Mouse (Mus musculus): Measurements from ENCODE around the gene Lyg1. TPM values are rescaled to one million over a fixed set of nuclear protein-coding genes. Genes with fewer than 3 reads are reported as not detected.

Gene Lyg1
- total and polyA plus RNA-seq, 3 experiments, result not detected

- DNase-seq, result peak; percentile 30
Observed at GRCm38 (mm10) chr1:37954786-37955185, 2.8 kb downstream of the Lyg1 start.

GRCm38 (mm10) chr1:37948906-37949305, 8.7 kb downstream of the Lyg1 start:
- DNase-seq, result no peak

DNA sequence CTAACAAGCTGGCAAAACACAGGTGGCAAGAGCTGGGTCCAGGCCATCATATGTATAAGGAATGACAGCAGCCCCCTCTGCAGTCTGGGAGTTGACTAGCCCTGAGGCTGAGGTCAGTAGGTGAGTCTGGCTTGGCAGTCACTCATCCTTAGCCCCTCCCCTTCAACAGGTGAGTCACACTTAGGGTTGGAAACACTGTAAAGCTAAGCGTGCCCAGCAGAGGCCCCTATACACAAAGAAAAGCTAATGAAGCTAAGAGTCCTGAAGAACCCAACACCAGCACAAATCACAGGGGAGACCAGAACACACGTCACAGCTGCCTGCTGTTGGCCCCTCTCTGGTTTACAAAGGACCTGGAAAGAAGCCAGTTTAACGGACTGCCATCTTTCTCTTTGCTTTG, 25.8 kb downstream of the Lyg1 start:
- DNase-seq, result peak; percentile 83

DNA sequence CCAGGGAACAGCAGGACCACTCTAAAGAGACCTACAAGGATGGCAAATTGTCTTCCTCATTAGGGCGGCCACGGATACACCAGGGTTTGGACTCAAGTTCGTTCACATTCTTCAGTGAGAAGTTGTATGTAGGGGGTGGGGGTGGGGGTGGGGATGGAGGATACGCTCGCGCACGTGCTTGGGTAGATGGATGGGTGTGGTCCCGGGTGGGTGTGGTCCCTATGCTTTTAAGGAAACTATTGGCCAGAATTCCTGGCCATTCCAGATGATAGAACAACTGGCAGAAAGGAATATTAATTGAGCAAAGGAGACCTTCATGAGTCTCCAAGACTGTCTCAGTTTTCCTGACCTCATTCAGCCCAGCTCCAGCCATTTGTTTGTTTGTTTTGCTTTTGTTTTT, 31.6 kb downstream of the Lyg1 start:
- DNase-seq, result no peak

- no peak for DNase-seq
Observed at GRCm38 (mm10) chr1:37922536-37922935, 35.0 kb downstream of the Lyg1 start.

DNA sequence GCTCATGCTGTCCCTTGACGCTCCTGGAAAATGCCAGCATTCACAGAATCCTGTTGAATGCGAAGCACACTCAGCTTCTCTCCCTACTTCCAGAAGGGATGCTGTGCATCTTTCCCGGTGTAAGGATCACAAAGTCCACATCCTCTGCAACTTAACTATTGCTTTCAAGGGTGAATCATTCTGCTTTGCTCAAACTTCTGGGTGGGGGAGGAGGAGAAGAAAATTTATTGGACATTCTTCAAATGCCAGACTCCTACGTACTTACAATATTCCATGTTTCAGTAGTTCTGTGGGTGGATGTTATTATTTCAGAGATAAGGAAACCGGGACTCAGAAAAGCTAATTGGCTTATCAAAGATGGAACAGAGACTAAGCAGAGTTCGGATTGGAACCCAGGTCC, 39.5 kb downstream of the Lyg1 start:
- DNase-seq, result no peak

- no peak for DNase-seq
Observed at GRCm38 (mm10) chr1:37917666-37918065, 39.9 kb downstream of the Lyg1 start.

GRCm38 (mm10) chr1:37916393-37916792, 41.2 kb downstream of the Lyg1 start, which contains the start of gene Lyg2:
Gene Lyg2 (minus strand): TSS chr1:37916493.
- no peak for DNase-seq

- no peak for DNase-seq
Observed at GRCm38 (mm10) chr1:37912751-37913150, 44.8 kb downstream of the Lyg1 start.

DNA sequence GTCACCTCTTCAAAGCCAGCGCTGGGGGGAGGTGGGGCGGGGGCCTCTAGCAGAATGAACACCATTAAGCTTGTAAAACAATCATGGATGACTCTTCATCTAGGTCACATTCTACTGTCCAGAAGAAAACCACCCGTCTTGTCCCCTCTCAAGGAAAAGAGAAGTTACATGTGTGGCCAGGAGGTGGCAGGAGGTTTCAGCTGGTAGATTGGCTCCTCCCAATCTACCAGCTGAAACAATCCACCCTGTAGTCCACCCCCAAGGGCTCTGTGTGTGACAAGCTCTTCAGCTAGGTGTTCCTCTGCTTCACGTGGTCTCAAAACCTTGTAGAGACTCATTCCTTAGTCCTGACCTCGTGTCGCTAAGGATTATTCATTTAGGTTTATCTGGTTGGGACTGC, 54.4 kb downstream of the Lyg1 start:
- peak; percentile 42 for DNase-seq

DNA sequence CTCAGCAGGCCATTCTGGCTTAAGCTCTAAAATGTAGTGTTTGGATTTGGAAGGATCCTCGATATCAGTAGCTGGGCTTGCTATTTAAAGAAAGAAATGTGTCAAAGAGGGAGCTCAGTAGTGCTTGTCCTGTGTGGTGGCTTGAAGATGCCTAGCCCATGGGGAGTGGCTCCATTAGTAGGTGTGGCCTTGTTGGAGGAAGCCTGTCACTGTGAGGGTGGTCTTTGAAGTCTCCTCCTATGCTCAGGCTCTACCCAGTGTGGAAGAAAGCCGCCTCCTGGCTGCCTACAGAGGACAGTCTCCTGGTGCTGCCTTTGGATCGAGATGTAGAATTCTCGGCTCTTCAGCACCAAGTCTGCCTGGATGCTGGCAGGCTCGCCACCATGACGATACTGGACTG, 57.3 kb downstream of the Lyg1 start:
- no peak for DNase-seq

DNA sequence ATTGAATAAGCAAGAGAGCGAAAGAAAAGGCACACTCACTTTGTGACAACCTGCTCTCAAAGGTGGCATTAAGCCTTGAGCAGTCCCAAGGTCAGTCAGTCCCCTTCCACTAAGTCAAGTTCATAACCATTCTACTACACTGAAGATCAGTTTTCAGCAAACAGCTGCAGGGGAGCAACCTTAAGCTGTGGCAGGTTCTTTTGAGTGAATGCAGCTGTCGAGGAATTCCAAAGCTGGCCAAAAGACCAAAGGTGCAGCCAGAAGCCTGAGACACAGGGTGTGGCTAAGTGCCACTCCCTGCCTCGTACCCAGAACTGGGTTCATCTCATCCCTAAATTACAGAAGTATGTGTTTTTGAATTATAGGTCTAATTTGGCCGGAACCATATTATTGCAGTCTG, 57.7 kb downstream of the Lyg1 start:
- no peak for DNase-seq

Other genes starting within 250 kb of the Lyg1 start
- gene 2010300C02Rik, start 237.7 kb downstream of the Lyg1 start, total RNA-seq (2021), result 1 to 10 TPM; 1.7 to 2.3 TPM
- gene 2010300C02Rik, start 237.7 kb downstream of the Lyg1 start, polyA plus RNA-seq (2012; rRNA removed), result 1.6 and 2.5 TPM in 2 replicates
- gene Tsga10, start 91.3 kb downstream of the Lyg1 start, total RNA-seq (2021), result 1 to 10 TPM; 5.4 to 5.8 TPM
- gene Tsga10, start 91.3 kb downstream of the Lyg1 start, polyA plus RNA-seq (2012; rRNA removed), result 0.06 and 0.15 TPM in 2 replicates
- gene Lipt1, start 86.0 kb downstream of the Lyg1 start, total RNA-seq (2021), result 10 to 100 TPM; 13.4 to 22.6 TPM
- 1.3 TPM in 2 replicates for gene Lipt1, start 86.0 kb downstream of the Lyg1 start, polyA plus RNA-seq (2012; rRNA removed)
- 1 to 10 TPM; 8.4 to 9.8 TPM for gene Mitd1, start 67.3 kb downstream of the Lyg1 start, total RNA-seq (2021)
- 1.1 and 2.0 TPM in 2 replicates for gene Mitd1, start 67.3 kb downstream of the Lyg1 start, polyA plus RNA-seq (2012; rRNA removed)
- 100 to 1,000 TPM; 215 to 228 TPM for gene Mrpl30, start 67.3 kb downstream of the Lyg1 start, total RNA-seq (2021)
- 46.2 and 56.0 TPM in 2 replicates for gene Mrpl30, start 67.3 kb downstream of the Lyg1 start, polyA plus RNA-seq (2012; rRNA removed)
- gene Lyg2, start 41.3 kb downstream of the Lyg1 start, total RNA-seq (2021), result not detected
- not detected in 2 replicates for gene Lyg2, start 41.3 kb downstream of the Lyg1 start, polyA plus RNA-seq (2012; rRNA removed)
- gene Txndc9, start 40.1 kb upstream of the Lyg1 start, total RNA-seq (2021), result 10 to 100 TPM; 67.1 to 84.1 TPM
- 2.3 and 2.8 TPM in 2 replicates for gene Txndc9, start 40.1 kb upstream of the Lyg1 start, polyA plus RNA-seq (2012; rRNA removed)
- 10 to 100 TPM; 43.0 to 48.3 TPM for gene Eif5b, start 40.3 kb upstream of the Lyg1 start, total RNA-seq (2021)
- gene Eif5b, start 40.3 kb upstream of the Lyg1 start, polyA plus RNA-seq (2012; rRNA removed), result 1.1 and 1.5 TPM in 2 replicates
- 10 to 100 TPM; 18.5 to 20.0 TPM for gene Rev1, start 172.0 kb upstream of the Lyg1 start, total RNA-seq (2021)
- 6.6 and 6.7 TPM in 2 replicates for gene Rev1, start 172.0 kb upstream of the Lyg1 start, polyA plus RNA-seq (2012; rRNA removed)